Mouse (Mus musculus): ENCODE data around the gene Cntnap4. TPM values are rescaled to one million over a fixed set of nuclear protein-coding genes. Genes with fewer than 3 reads are reported as not detected.

Cntnap4 gene
- total and polyA plus RNA-seq, 3 experiments, result not detected

DNA sequence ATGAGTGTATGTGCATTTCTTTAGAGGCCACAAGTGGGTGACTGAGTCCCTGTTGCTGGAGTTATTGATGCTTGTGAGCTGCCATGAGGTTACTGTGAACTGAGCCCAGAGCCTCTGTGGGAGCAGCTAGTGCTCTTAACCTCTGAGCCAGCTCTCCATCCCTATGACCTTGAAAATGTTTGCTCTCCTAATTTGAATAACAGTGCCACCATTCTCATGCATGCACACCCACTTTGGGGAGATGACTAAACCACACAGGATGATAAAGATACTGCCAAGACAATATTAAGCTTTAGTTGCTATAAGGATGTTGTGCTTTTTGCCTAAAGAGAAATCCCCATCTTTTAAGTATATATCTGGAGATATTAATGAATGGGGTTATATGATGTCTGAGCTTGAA lies 125.9 kb downstream of the Cntnap4 start:
- TF ChIP-seq CHD1 (IDR thresholded peaks at IDR 0.05; ENCODE audit: low read depth, low read length) (no peak), USF2 (IDR thresholded peaks at IDR 0.05; ENCODE audit: borderline replicate concordance in 1 of 2, insufficient read depth in 1 of 2, low read depth in 1 of 2, low read length in 2 of 2) (no peak), CHD2 (IDR thresholded peaks at IDR 0.05; ENCODE audit: low read length) (no peak), TCF12 (IDR thresholded peaks at IDR 0.05; ENCODE audit: low read depth, low read length) (no peak), MEF2A (IDR thresholded peaks at IDR 0.05; ENCODE audit: extremely low read depth, insufficient replicate concordance, low read depth, low read length, poor library complexity, severe bottlenecking) (no peak), RCOR1 (IDR thresholded peaks at IDR 0.05; ENCODE audit: low read depth, low read length) (no peak), UBTF (IDR thresholded peaks at IDR 0.05; ENCODE audit: borderline replicate concordance, insufficient read depth, low read depth, low read length) (no peak), MXI1 (IDR thresholded peaks at IDR 0.05; ENCODE audit: low read depth, low read length) (no peak), HCFC1 (IDR thresholded peaks at IDR 0.05; ENCODE audit: low read depth, low read length) (no peak), ZMIZ1 (IDR thresholded peaks at IDR 0.05; ENCODE audit: low read depth, low read length) (no peak), MAX (IDR thresholded peaks at IDR 0.05; ENCODE audit: low read length) (no peak), EP300 (IDR thresholded peaks at IDR 0.05; ENCODE audit: low read depth in 1 of 2, low read length in 2 of 2) (no peak), POLR2AphosphoS2 (IDR thresholded peaks at IDR 0.05; ENCODE audit: low read length) (no peak), ZKSCAN1 (IDR thresholded peaks at IDR 0.05; ENCODE audit: low read depth, low read length) (no peak), ZNF384 (IDR thresholded peaks at IDR 0.05; ENCODE audit: low read depth, low read length) (no peak), NELFE (IDR thresholded peaks at IDR 0.05; ENCODE audit: low read depth, low read length) (no peak), E2F4 (IDR thresholded peaks at IDR 0.05; ENCODE audit: borderline replicate concordance, low read depth, low read length) (no peak), RAD21 (IDR thresholded peaks at IDR 0.05; ENCODE audit: low read depth, low read length) (no peak)
- Histone ChIP-seq H3K4me3 (ENCODE audit: control insufficient read depth in 1 of 2, insufficient read depth in 1 of 2, low read depth in 2 of 2, low read length in 2 of 2) (no peak overlapping the region), H3K79me2 (ENCODE audit: control insufficient read depth, insufficient read depth, low read length, poor library complexity) (no peaks in the 10 kb centered on the region), H3K9me3 (replicated peaks; ENCODE audit: insufficient read depth, low read length) (no peaks in the 10 kb centered on the region), H3K27ac (ENCODE audit: control insufficient read depth, low read depth, low read length) (no peak overlapping the region), H3K36me3 (ENCODE audit: control insufficient read depth in 1 of 2, insufficient read depth in 2 of 2, low read length in 2 of 2) (no peaks in the 10 kb centered on the region), H3K9ac (ENCODE audit: control insufficient read depth, low read depth, low read length, poor library complexity, severe bottlenecking) (no peak overlapping the region), H3K4me1 (ENCODE audit: control insufficient read depth in 1 of 2, insufficient read depth in 2 of 2, low read length in 2 of 2) (no peaks in the 10 kb centered on the region), H3K27me3 (ENCODE audit: control insufficient read depth in 1 of 2, insufficient read depth in 2 of 2, low read length in 2 of 2) (no peaks in the 10 kb centered on the region)
- no peak for DNase-seq (ENCODE audit: low read depth, low spot score)

DNA sequence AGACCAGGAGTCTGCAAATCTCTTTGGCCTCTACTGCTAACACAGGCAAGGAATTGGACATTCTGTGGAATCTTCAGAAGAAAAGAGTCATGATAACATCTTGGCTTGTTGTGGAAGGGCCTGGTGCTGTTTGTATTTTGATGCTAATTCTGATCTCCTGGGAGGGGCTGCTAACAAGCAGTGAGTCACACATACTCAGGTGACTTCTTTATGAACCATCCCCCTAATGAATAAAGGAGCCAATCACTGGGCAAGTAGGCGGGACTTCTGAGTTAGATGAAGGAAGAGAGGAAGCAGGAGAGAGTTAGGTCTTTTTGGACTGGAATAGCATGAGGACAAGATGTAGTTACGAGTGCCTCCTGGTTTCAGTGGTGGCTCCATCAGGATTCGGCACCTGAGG lies 128.3 kb downstream of the Cntnap4 start:
- no peak overlapping the region for H3K9ac ChIP-seq (ENCODE audit: control insufficient read depth, low read depth, low read length, poor library complexity, severe bottlenecking)
- TF ChIP-seq EP300 (IDR thresholded peaks at IDR 0.05; ENCODE audit: low read depth in 1 of 2, low read length in 2 of 2), result no peak
- TF ChIP-seq USF1 (IDR thresholded peaks at IDR 0.05; ENCODE audit: low read depth, low read length), result no peak
- no peak for TF ChIP-seq ZNF384 (IDR thresholded peaks at IDR 0.05; ENCODE audit: low read depth, low read length)
- no peak for TF ChIP-seq JUND (IDR thresholded peaks at IDR 0.05; ENCODE audit: low read depth, low read length)
- TF ChIP-seq NRF1 (IDR thresholded peaks at IDR 0.05; ENCODE audit: insufficient read depth, low read depth, low read length, poor library complexity, severe bottlenecking), result no peak
- no peak for TF ChIP-seq MAZ (IDR thresholded peaks at IDR 0.05; ENCODE audit: low read depth, low read length)
- TF ChIP-seq ZKSCAN1 (IDR thresholded peaks at IDR 0.05; ENCODE audit: low read depth, low read length), result no peak
- no peak for TF ChIP-seq MAX (IDR thresholded peaks at IDR 0.05; ENCODE audit: low read length)
- no peak for TF ChIP-seq TAL1 (IDR thresholded peaks at IDR 0.05; ENCODE audit: low read length)
- TF ChIP-seq ETS1 (IDR thresholded peaks at IDR 0.05; ENCODE audit: low read depth, low read length), result no peak
- TF ChIP-seq ZMIZ1 (IDR thresholded peaks at IDR 0.05; ENCODE audit: low read depth, low read length), result no peak
- TF ChIP-seq RAD21 (IDR thresholded peaks at IDR 0.05; ENCODE audit: low read depth, low read length), result no peak
- no peak for TF ChIP-seq UBTF (IDR thresholded peaks at IDR 0.05; ENCODE audit: borderline replicate concordance, insufficient read depth, low read depth, low read length)
- TF ChIP-seq MYB (IDR thresholded peaks at IDR 0.05; ENCODE audit: low read depth, low read length), result no peak
- no peak for TF ChIP-seq GABPA (IDR thresholded peaks at IDR 0.05; ENCODE audit: low read depth, low read length)
- H3K79me2 ChIP-seq (ENCODE audit: control insufficient read depth, insufficient read depth, low read length, poor library complexity), result no peaks in the 10 kb centered on the region
- H3K27me3 ChIP-seq (ENCODE audit: control insufficient read depth in 1 of 2, insufficient read depth in 2 of 2, low read length in 2 of 2), result no peaks in the 10 kb centered on the region
- DNase-seq (ENCODE audit: low read depth, low spot score), result no peak
- no peak overlapping the region for H3K27ac ChIP-seq (ENCODE audit: control insufficient read depth, low read depth, low read length)
- H3K4me3 ChIP-seq (ENCODE audit: control insufficient read depth in 1 of 2, insufficient read depth in 1 of 2, low read depth in 2 of 2, low read length in 2 of 2), result no peak overlapping the region
- H3K4me1 ChIP-seq (ENCODE audit: control insufficient read depth in 1 of 2, insufficient read depth in 2 of 2, low read length in 2 of 2), result no peaks in the 10 kb centered on the region
- no peaks in the 10 kb centered on the region for H3K36me3 ChIP-seq (ENCODE audit: control insufficient read depth in 1 of 2, insufficient read depth in 2 of 2, low read length in 2 of 2)
- no peaks in the 10 kb centered on the region for H3K9me3 ChIP-seq (replicated peaks; ENCODE audit: insufficient read depth, low read length)
